Mouse (Mus musculus): ENCODE data around the gene Leng1. TPM values are rescaled to one million over a fixed set of nuclear protein-coding genes. Genes with fewer than 3 reads are reported as not detected.
A peak's percentile ranks its signal among the peaks of the same experiment; 100 is the strongest.

The Leng1 gene
- polyA plus RNA-seq, 1 experiment from 2014 or later, result 6.6 TPM

DNA sequence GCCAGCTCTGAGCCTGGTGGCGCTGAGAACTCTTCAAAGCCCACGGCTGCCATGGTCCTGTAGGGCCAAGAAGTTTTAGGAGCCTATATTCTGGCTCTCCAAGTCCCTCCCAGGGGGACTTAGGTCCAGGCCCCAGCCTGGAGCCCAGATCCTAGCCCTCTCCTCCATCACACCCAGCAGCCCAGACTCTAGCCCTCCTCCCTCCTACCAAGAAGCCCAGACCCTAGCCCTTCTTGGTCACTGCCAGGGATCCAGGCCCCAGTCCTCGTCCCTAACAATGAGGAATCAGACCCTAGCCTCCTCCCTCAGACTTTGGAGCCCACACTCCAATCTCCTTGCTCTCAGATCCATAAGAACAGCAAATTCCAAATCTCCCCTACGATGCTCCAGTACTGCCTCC lies 36.6 kb downstream of the Leng1 start:
- WGBS (ENCODE audit: insufficient replicate concordance), result 36% methylated on average over 4 of the region's 4 CpGs
- peak overlapping the region; percentile 78 for H3K4me3 ChIP-seq (replicated peaks)
- peaks cover 44% of the 10 kb centered on the region for H3K36me3 ChIP-seq (replicated peaks)
- peak overlapping the region; percentile 93 for H3K4me2 ChIP-seq
- H3K27me3 ChIP-seq, result no peaks in the 10 kb centered on the region
- H3K4me1 ChIP-seq (replicated peaks), result peaks cover 25% of the 10 kb centered on the region
- H3K9ac ChIP-seq, result peak overlapping the region; percentile 75
- no peaks in the 10 kb centered on the region for H3K9me3 ChIP-seq (replicated peaks)
- ATAC-seq (ENCODE audit: insufficient read depth), result peak; percentile 9; the same call in 1 of the 2 replicates
- peak overlapping the region; percentile 91 for H3K27ac ChIP-seq (replicated peaks)

DNA sequence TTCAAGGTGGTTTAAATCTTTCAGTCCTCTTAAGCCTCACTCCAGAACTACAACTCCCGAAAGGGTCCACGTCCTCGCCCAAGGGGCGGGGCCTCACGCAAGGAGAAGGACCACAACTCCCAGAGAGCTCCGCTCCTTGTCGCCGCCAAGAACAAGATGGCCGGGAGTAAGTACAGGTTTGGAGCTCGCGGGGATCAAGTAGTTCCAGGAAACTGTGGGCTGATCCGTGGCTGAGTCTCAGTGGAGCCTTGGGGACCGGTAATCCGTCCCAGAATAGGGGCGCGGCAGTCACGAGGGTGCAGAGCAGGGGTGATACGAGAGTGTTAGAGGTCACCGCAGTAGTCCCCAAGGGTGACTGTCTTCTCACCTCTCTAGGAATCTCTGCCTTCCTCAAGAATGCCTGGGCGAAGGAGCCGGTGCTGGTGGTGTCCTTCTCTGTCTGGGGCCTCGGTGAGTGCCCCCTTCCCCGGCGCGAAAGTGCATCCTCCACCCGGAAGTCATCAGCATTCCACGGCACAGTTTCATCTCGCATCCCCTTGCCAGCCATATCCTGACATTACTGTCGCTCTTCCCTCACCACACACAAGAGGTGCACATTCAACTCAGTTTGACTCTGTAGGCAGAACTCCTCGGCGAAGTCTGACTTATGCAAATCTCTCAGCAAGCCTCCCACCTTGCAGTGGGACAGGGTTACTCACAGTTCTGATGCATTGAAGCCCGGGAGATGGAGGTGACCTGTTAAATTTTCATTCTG lies 48.2 kb downstream of the Leng1 start, which contains the start of gene Ndufa3:
Gene Ndufa3 (plus strand): TSS at position 132 of the 754 bp plus-strand sequence.
- H3K36me3 ChIP-seq (replicated peaks), result peaks cover 30% of the 10 kb centered on the region
- H3K4me3 ChIP-seq (replicated peaks), result peak within 1 kb of the TSS; percentile 75
- peak within 1 kb of the TSS; percentile 64 for H3K27ac ChIP-seq (replicated peaks)
- WGBS (ENCODE audit: insufficient replicate concordance), result under 1% methylated on average over 32 of the region's 32 CpGs
- H3K9ac ChIP-seq, result peak within 1 kb of the TSS; percentile 74
- 0 out of 2 replicates have a peak, but pooled peaks cover 3% of the 10 kb centered on the region for H3K27me3 ChIP-seq
- peak within 1 kb of the TSS; percentile 80 for H3K4me2 ChIP-seq
- H3K9me3 ChIP-seq (replicated peaks), result no peaks in the 10 kb centered on the region
- peak; percentile 93 for ATAC-seq (ENCODE audit: insufficient read depth)
- peaks cover 18% of the 10 kb centered on the region for H3K4me1 ChIP-seq (replicated peaks)

DNA sequence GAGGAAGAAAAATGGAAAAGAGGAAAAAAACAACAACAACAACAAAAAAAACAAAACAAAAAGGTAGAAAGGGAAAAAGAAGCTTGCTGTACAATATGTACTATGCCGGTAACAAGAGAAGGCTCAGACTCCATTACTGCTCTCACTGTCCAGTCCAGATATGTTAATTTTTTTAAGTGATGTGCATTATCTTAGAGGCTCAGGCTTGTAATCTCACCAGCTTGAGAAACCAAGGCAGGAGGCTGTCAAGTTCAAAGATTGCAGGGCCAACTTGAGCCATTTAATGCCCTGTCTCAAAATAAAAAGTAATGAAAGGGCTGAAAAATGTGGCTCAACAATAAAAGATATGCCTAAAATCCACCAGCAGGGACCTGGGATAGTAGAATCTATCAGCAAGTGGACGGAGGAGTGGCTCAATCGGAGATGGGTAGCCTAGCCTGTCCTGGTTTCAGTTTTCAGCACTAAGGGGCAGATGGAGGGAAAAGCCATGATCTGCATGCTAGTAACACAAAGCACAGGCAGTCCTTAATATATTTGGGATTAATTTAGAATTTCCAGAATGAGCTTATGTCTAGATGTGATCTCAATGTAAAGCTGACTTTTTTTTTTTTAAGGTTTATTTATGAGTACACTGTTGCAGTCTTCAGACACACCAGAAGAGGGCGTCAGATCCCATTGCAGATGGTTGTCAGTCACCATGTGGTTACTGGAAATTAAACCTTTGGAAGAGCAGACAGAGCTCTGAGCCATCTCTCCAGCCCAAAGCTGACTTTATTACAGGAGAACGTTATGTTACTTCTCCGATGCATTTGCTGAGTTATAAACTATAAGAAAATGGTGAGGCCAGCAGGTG lies 49.0 kb downstream of the Leng1 start:
- peaks cover 18% of the 10 kb centered on the region for H3K4me1 ChIP-seq (replicated peaks)
- H3K4me3 ChIP-seq (replicated peaks), result peak overlapping the region; percentile 75
- no peaks in the 10 kb centered on the region for H3K9me3 ChIP-seq (replicated peaks)
- H3K4me2 ChIP-seq, result peak overlapping the region; percentile 80
- peak; percentile 40 for ATAC-seq (ENCODE audit: insufficient read depth)
- no peak overlapping the region for H3K27ac ChIP-seq (replicated peaks)
- peaks cover 26% of the 10 kb centered on the region for H3K36me3 ChIP-seq (replicated peaks)
- WGBS (ENCODE audit: insufficient replicate concordance), result 28% methylated on average over 6 of the region's 6 CpGs
- H3K9ac ChIP-seq, result peak overlapping the region; percentile 74; the same call in 1 of the 2 replicates
- 0 out of 2 replicates have a peak, but pooled peaks cover 3% of the 10 kb centered on the region for H3K27me3 ChIP-seq

DNA sequence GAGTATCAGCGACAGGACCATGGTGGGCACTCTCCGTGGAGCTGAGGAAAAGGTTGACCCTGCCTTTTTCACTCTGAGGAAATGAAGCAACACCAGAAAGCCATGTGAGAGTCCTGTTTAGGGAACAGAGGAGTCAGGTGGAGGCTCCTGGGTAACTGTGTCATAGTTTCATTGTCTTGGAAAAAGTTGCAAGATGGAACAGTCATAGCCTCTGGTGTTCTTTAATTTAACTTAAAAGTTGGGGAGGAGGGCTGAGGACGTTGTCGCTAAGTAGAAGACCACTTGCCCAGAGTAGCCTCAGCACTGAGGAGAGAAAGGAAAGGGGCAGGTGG lies 49.6 kb downstream of the Leng1 start, which contains the start of gene Oscar:
Gene Oscar (minus strand): TSS at position 101 of the 332 bp plus-strand sequence.
- no peaks in the 10 kb centered on the region for H3K9me3 ChIP-seq (replicated peaks)
- no peak within 1 kb of the TSS for H3K27ac ChIP-seq (replicated peaks)
- peaks cover 22% of the 10 kb centered on the region for H3K36me3 ChIP-seq (replicated peaks)
- no peak within 1 kb of the TSS for H3K9ac ChIP-seq
- 65% methylated on average over 4 of the region's 4 CpGs for WGBS (ENCODE audit: insufficient replicate concordance)
- H3K4me1 ChIP-seq (replicated peaks), result peaks cover 18% of the 10 kb centered on the region
- H3K27me3 ChIP-seq, result 0 out of 2 replicates have a peak, but pooled peaks cover 3% of the 10 kb centered on the region
- ATAC-seq (ENCODE audit: insufficient read depth), result no peak
- peak within 1 kb of the TSS; percentile 80 for H3K4me2 ChIP-seq
- peak within 1 kb of the TSS; percentile 75 for H3K4me3 ChIP-seq (replicated peaks)

DNA sequence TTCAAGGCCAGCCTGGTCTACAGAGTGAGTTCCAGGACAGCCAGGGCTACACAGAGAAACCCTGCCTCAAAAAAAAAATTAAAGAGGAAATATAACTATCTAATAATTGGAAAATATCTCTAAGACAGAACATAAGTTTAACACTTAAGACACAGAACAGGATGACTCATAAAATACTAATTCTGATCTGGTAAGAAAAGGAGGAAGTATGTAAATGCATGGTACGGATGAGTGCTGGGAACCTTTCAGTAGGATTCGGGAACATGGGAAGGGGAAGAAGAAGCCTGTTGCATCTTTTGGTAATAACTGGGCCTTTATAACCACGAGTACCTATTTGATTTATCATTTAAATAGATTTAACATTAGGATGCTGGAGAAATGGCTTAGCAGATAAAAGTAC lies 51.6 kb downstream of the Leng1 start:
- Histone ChIP-seq H3K9me3 (replicated peaks) (no peaks in the 10 kb centered on the region), H3K9ac (no peak overlapping the region), H3K27me3 (0 out of 2 replicates have a peak, but pooled peaks cover 3% of the 10 kb centered on the region), H3K4me3 (replicated peaks) (no peak overlapping the region), H3K4me1 (replicated peaks) (peaks cover 22% of the 10 kb centered on the region), H3K36me3 (replicated peaks) (peaks cover 3% of the 10 kb centered on the region; the same call in 1 of the 2 replicates), H3K4me2 (no peak overlapping the region), H3K27ac (replicated peaks) (no peak overlapping the region)
- 37% methylated on average over 3 of the region's 3 CpGs for WGBS (ENCODE audit: insufficient replicate concordance)
- ATAC-seq (ENCODE audit: insufficient read depth), result no peak

DNA sequence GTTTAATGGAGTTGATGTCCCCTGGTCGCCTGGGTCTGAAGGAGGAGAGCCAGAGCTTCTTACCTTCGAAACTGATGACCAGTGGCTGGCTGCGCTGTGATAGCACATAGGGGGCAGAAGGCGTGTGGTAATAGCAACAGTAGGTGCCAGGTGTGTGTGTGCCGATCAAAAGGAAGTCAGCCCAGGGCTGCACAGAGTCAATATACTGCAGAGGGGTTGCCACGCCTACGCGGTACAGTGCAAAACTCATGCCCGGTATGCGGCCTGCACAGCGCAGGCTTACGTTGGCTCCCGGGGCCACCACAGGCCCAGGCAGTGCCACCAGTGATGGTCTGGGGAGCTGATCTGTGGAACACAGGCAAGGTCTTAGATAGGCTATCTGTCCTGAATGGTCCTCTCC lies 54.6 kb downstream of the Leng1 start:
- Histone ChIP-seq H3K27ac (replicated peaks) (no peak overlapping the region), H3K9ac (no peak overlapping the region), H3K4me3 (replicated peaks) (no peak overlapping the region), H3K36me3 (replicated peaks) (no peaks in the 10 kb centered on the region), H3K27me3 (0 out of 2 replicates have a peak, but pooled peaks cover 3% of the 10 kb centered on the region), H3K4me2 (no peak overlapping the region), H3K9me3 (replicated peaks) (no peaks in the 10 kb centered on the region), H3K4me1 (replicated peaks) (peaks cover 4% of the 10 kb centered on the region; the same call in 1 of the 2 replicates)
- 71% methylated on average over 13 of the region's 13 CpGs for WGBS (ENCODE audit: insufficient replicate concordance)
- ATAC-seq (ENCODE audit: insufficient read depth), result no peak

DNA sequence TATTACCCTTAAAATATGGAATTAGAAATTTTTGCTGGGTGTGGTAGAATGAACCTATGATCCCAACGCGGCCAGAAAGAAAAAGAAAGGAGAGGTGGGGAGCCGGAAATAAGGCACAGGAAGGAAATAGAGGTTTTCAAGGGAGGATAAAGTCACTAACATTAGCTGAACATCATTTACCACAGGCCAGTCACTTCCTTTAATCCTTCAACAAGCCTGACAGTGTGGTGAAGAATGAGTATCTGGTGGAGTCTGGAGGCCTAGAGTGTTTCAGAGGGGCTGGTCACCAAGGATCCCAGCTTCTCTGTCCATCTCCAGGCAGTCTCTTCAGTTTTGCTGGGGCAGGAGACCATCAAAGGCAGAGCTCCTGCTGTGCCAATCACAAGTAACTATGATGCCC lies 55.2 kb downstream of the Leng1 start:
- no peak overlapping the region for H3K4me3 ChIP-seq (replicated peaks)
- H3K27me3 ChIP-seq, result no peaks in the 10 kb centered on the region
- H3K4me2 ChIP-seq, result no peak overlapping the region
- H3K36me3 ChIP-seq (replicated peaks), result no peaks in the 10 kb centered on the region
- H3K4me1 ChIP-seq (replicated peaks), result 0 out of 2 replicates have a peak, but pooled peaks cover 4% of the 10 kb centered on the region
- H3K9ac ChIP-seq, result no peak overlapping the region
- no peak overlapping the region for H3K27ac ChIP-seq (replicated peaks)
- no peaks in the 10 kb centered on the region for H3K9me3 ChIP-seq (replicated peaks)
- ATAC-seq (ENCODE audit: insufficient read depth), result no peak
- WGBS (ENCODE audit: insufficient replicate concordance), result 29% methylated on average over 3 of the region's 3 CpGs

Small RNA genes within 50 kb of the gene (microRNA-seq; reads per million reads assigned to microRNA genes)
- gene Mir3572, result 5.1 reads per million, percentile 17 among the genes with 10 or more reads in this experiment

Other genes with a start within 250 kb of the Leng1 start
- 0.35 and 0.66 TPM in 2 replicates for gene Cacng6, start 241.6 kb downstream of the Leng1 start, polyA plus RNA-seq (2015; fragmentation: Nextera tagmentation; extraction: Ambion mirVana)
- gene Tarm1, start 163.2 kb downstream of the Leng1 start, polyA plus RNA-seq (2015; fragmentation: Nextera tagmentation; extraction: Ambion mirVana), result 0.30 and 0.37 TPM in 2 replicates
- gene Oscar, start 49.7 kb downstream of the Leng1 start, polyA plus RNA-seq (2015; fragmentation: Nextera tagmentation; extraction: Ambion mirVana), result 0.05 TPM in 1 of 2 replicates, not detected in the other
- 269 and 276 TPM in 2 replicates for gene Ndufa3, start 48.5 kb downstream of the Leng1 start, polyA plus RNA-seq (2015; fragmentation: Nextera tagmentation; extraction: Ambion mirVana)
- 10.4 and 12.2 TPM in 2 replicates for gene Tfpt, start 35.9 kb downstream of the Leng1 start, polyA plus RNA-seq (2015; fragmentation: Nextera tagmentation; extraction: Ambion mirVana)
- 47.0 and 49.1 TPM in 2 replicates for gene Prpf31, start 35.9 kb downstream of the Leng1 start, polyA plus RNA-seq (2015; fragmentation: Nextera tagmentation; extraction: Ambion mirVana)
- gene Cnot3, start 20.6 kb downstream of the Leng1 start, polyA plus RNA-seq (2015; fragmentation: Nextera tagmentation; extraction: Ambion mirVana), result 17.7 and 23.1 TPM in 2 replicates
- 4.0 and 5.1 TPM in 2 replicates for gene Tmc4, start 11.7 kb upstream of the Leng1 start, polyA plus RNA-seq (2015; fragmentation: Nextera tagmentation; extraction: Ambion mirVana)
- gene Tsen34, start 27.0 kb upstream of the Leng1 start, polyA plus RNA-seq (2015; fragmentation: Nextera tagmentation; extraction: Ambion mirVana), result 43.9 and 55.1 TPM in 2 replicates
- gene Mboat7, start 27.7 kb upstream of the Leng1 start, polyA plus RNA-seq (2015; fragmentation: Nextera tagmentation; extraction: Ambion mirVana), result 20.9 and 24.1 TPM in 2 replicates
- 692 and 790 TPM in 2 replicates for gene Rps9, start 38.2 kb upstream of the Leng1 start, polyA plus RNA-seq (2015; fragmentation: Nextera tagmentation; extraction: Ambion mirVana)
- gene Pirb, start 54.6 kb upstream of the Leng1 start, polyA plus RNA-seq (2015; fragmentation: Nextera tagmentation; extraction: Ambion mirVana), result 5.1 and 6.3 TPM in 2 replicates
- gene Gm15448, start 159.8 kb upstream of the Leng1 start, polyA plus RNA-seq (2015; fragmentation: Nextera tagmentation; extraction: Ambion mirVana), result 0.12 TPM in 1 of 2 replicates, not detected in the other
- 2.0 and 2.1 TPM in 2 replicates for gene Pira2, start 179.2 kb upstream of the Leng1 start, polyA plus RNA-seq (2015; fragmentation: Nextera tagmentation; extraction: Ambion mirVana)
- gene Gm14548, start 232.3 kb upstream of the Leng1 start, polyA plus RNA-seq (2015; fragmentation: Nextera tagmentation; extraction: Ambion mirVana), result 1.1 and 1.6 TPM in 2 replicates
- 0.97 and 1.3 TPM in 2 replicates for gene Lilra6, start 249.7 kb upstream of the Leng1 start, polyA plus RNA-seq (2015; fragmentation: Nextera tagmentation; extraction: Ambion mirVana)

All from liver, embryonic 15.5 days (tissue).